Mouse (Mus musculus) liver, adult 2 months (tissue): ENCODE measurements around the gene Sumf1. TPM values are rescaled to one million over a fixed set of nuclear protein-coding genes. Genes with fewer than 3 reads are reported as not detected.

Experiments
- DNase-seq: peaks from one replicate; pipeline ENCODE4 v3.0.0-alpha.2; 2011; ENCODE audit warnings: low read depth, low spot score; ENCODE audit errors: extremely low read depth
- H3K27ac ChIP-seq: fragments of 200-500 bp; replicated peaks from 2 replicates; pipeline ENCODE4 v1.5.1; 2012; ENCODE audit warnings: low read depth, mild to moderate bottlenecking, control low read depth, inconsistent platforms, low read length; ENCODE audit not compliant: insufficient read depth
- H3K27me3 ChIP-seq: fragments of 200-500 bp; 2 replicates; pipeline ENCODE4 v1.6.1; 2012; ENCODE audit warnings: mild to moderate bottlenecking, moderate library complexity, low read length, inconsistent platforms; ENCODE audit not compliant: control insufficient read depth, insufficient read depth
- H3K36me3 ChIP-seq: fragments of 200-500 bp; 2 replicates; pipeline ENCODE4 v1.6.1; 2012; ENCODE audit warnings: low read length, inconsistent platforms; ENCODE audit not compliant: control insufficient read depth, insufficient read depth
- H3K4me1 ChIP-seq: fragments of 200-500 bp; 2 replicates; pipeline ENCODE4 v1.6.1; 2011; ENCODE audit warnings: low read length; ENCODE audit not compliant: control insufficient read depth, insufficient read depth
- H3K4me3 ChIP-seq: fragments of 200-500 bp; 2 replicates; pipeline ENCODE4 v1.5.1; 2011; ENCODE audit warnings: low read depth, mild to moderate bottlenecking, control low read depth, low read length, moderate library complexity; ENCODE audit not compliant: insufficient read depth
- H3K79me2 ChIP-seq: fragments of 200-500 bp; 2 replicates; pipeline ENCODE4 v1.6.1; 2012; ENCODE audit warnings: inconsistent platforms, mild to moderate bottlenecking, low read length, moderate library complexity; ENCODE audit not compliant: control insufficient read depth, insufficient read depth
- H3K9ac ChIP-seq: fragments of 200-500 bp; 2 replicates; pipeline ENCODE4 v1.6.1; 2012; ENCODE audit warnings: low read depth, mild to moderate bottlenecking, control low read depth, inconsistent platforms, low read length
- CTCF ChIP-seq: fragments of 200-500 bp; IDR thresholded peaks from 2 replicates; pipeline ENCODE4 v1.5.1; 2011; ENCODE audit warnings: low read depth, low read length, control low read depth
- POLR2A ChIP-seq: fragments of 200-500 bp; IDR thresholded peaks from 2 replicates; pipeline ENCODE4 v1.6.1; 2011; ENCODE audit warnings: low read length, control low read depth; ENCODE audit not compliant: insufficient read depth; ENCODE audit errors: extremely low read depth
- WGBS: fragments of 180-500 bp; shearing (Covaris S2); methylation state at CpG from one replicate; pipeline ENCODE4 v1.1.7; 2018; 5-methylcytosine and 5-hydroxymethylcytosine counted together
- polyA plus RNA-seq: library from polyadenylated mRNA; depleted of rRNA; stranded (reverse); fragments of >200 nt; gene quantifications from 2 replicates; pipeline ENCODE4 v1.2.3, GENCODE M21; 2012
- total RNA-seq: library from RNA; depleted of rRNA; stranded (reverse); fragments of >200 nt; gene quantifications from 2 replicates; pipeline ENCODE4 v1.2.3, GENCODE M21; 2014

Sumf1 gene
- total and polyA plus RNA-seq, 2 experiments, result 20.5 to 23.3 TPM

GRCm38 (mm10) chr6:108228601-108229000 lies 43.2 kb upstream of the Sumf1 start:
- no peak overlapping the region for H3K4me3 ChIP-seq
- H3K79me2 ChIP-seq, result peaks cover 16% of the 10 kb centered on the region
- H3K4me1 ChIP-seq, result peaks cover 12% of the 10 kb centered on the region
- no peak overlapping the region for H3K9ac ChIP-seq
- H3K27me3 ChIP-seq, result no peaks in the 10 kb centered on the region
- DNase-seq, result no peak
- WGBS, result 55% methylated on average over 2 of the region's 2 CpGs
- H3K36me3 ChIP-seq, result peaks cover 2% of the 10 kb centered on the region; the same call in 1 of the 2 replicates
- H3K27ac ChIP-seq, result no peak overlapping the region
- no peak for TF ChIP-seq CTCF

GRCm38 (mm10) chr6:108228048-108228447 lies 42.7 kb upstream of the Sumf1 start:
- Histone ChIP-seq H3K4me1 (peaks cover 6% of the 10 kb centered on the region), H3K27ac (0 out of 2 replicates have a peak overlapping the region, but pooled peaks have one; percentile 7), H3K79me2 (peaks cover 18% of the 10 kb centered on the region), H3K9ac (no peak overlapping the region), H3K27me3 (no peaks in the 10 kb centered on the region), H3K4me3 (no peak overlapping the region), H3K36me3 (peaks cover 2% of the 10 kb centered on the region; the same call in 1 of the 2 replicates)
- WGBS, result 36% methylated on average over 6 of the region's 6 CpGs
- TF ChIP-seq CTCF, result no peak
- no peak for TF ChIP-seq POLR2A
- peak; percentile 72 for DNase-seq

GRCm38 (mm10) chr6:108227461-108227860 lies 42.1 kb upstream of the Sumf1 start:
- H3K9ac ChIP-seq, result no peak overlapping the region
- TF ChIP-seq POLR2A (no peak), CTCF (no peak)
- H3K27me3 ChIP-seq, result no peaks in the 10 kb centered on the region
- peaks cover 21% of the 10 kb centered on the region for H3K79me2 ChIP-seq
- WGBS, result 97% methylated on average over 6 of the region's 6 CpGs
- no peak for DNase-seq
- no peak overlapping the region for H3K4me3 ChIP-seq
- no peak overlapping the region for H3K27ac ChIP-seq
- peaks cover 3% of the 10 kb centered on the region for H3K4me1 ChIP-seq
- H3K36me3 ChIP-seq, result peaks cover 2% of the 10 kb centered on the region; the same call in 1 of the 2 replicates

- no peak for DNase-seq
- H3K79me2 ChIP-seq, result peaks cover 26% of the 10 kb centered on the region
- TF ChIP-seq POLR2A, result no peak
- no peak for TF ChIP-seq CTCF
- H3K36me3 ChIP-seq, result peaks cover 2% of the 10 kb centered on the region; the same call in 1 of the 2 replicates
- no peaks in the 10 kb centered on the region for H3K27me3 ChIP-seq
- H3K9ac ChIP-seq, result no peak overlapping the region
- H3K4me3 ChIP-seq, result no peak overlapping the region
- peaks cover 3% of the 10 kb centered on the region for H3K4me1 ChIP-seq
- 75% methylated on average over 7 of the region's 7 CpGs for WGBS
- no peak overlapping the region for H3K27ac ChIP-seq
These were observed 40.8 kb upstream of the Sumf1 start for GRCm38 (mm10) chr6:108226230-108226629.

GRCm38 (mm10) chr6:108225027-108225426 lies 39.6 kb upstream of the Sumf1 start:
- Histone ChIP-seq H3K79me2 (peaks cover 25% of the 10 kb centered on the region; the same call in 1 of the 2 replicates), H3K4me1 (peaks cover 3% of the 10 kb centered on the region), H3K9ac (no peak overlapping the region), H3K27me3 (no peaks in the 10 kb centered on the region), H3K4me3 (no peak overlapping the region), H3K27ac (0 out of 2 replicates have a peak overlapping the region, but pooled peaks have one; percentile 22), H3K36me3 (peaks cover 3% of the 10 kb centered on the region; the same call in 1 of the 2 replicates)
- DNase-seq, result no peak
- WGBS, result 79% methylated on average over 2 of the region's 2 CpGs
- TF ChIP-seq CTCF (no peak), POLR2A (no peak)

- H3K4me3 ChIP-seq, result no peak overlapping the region
- H3K9ac ChIP-seq, result no peak overlapping the region
- TF ChIP-seq CTCF (no peak), POLR2A (no peak)
- WGBS, result 88% methylated on average over 4 of the region's 4 CpGs
- no peaks in the 10 kb centered on the region for H3K27me3 ChIP-seq
- no peak overlapping the region for H3K27ac ChIP-seq
- no peak for DNase-seq
- peaks cover 31% of the 10 kb centered on the region; the same call in 1 of the 2 replicates for H3K79me2 ChIP-seq
- peaks cover 6% of the 10 kb centered on the region; the same call in 1 of the 2 replicates for H3K36me3 ChIP-seq
- H3K4me1 ChIP-seq, result peaks cover 3% of the 10 kb centered on the region
These were observed 39.0 kb upstream of the Sumf1 start for GRCm38 (mm10) chr6:108224361-108224760.
